Mouse (Mus musculus) MEL (cell line): ENCODE data around the gene Tmem106c.

Experiments
- CHD1 ChIP-seq: IDR thresholded peaks from 2 replicates; pipeline ENCODE4 v1.6.1; 2012; ENCODE audit warnings: low read depth, mild to moderate bottlenecking, inconsistent platforms, low read length, improper control_type of control experiment
- CTCF ChIP-seq, 3 experiments: IDR thresholded peaks in 2 of 3; conservative IDR thresholded peaks in 1 of 3; 2 replicates each; pipeline ENCODE4 v1.5.1; 2011 to 2012; ENCODE audit warnings: low read length in 3 of 3, low read depth in 2 of 3, mild to moderate bottlenecking in 2 of 3, improper control_type of control experiment in 1 of 3, inconsistent platforms in 1 of 3, mixed read lengths in 1 of 3, moderate library complexity in 1 of 3; ENCODE audit not compliant: control insufficient read depth in 1 of 3, insufficient read depth in 1 of 3, poor library complexity in 1 of 3, severe bottlenecking in 1 of 3
- GATA1 ChIP-seq: IDR thresholded peaks from 2 replicates; pipeline ENCODE4 v1.6.1; 2011; ENCODE audit warnings: low read depth, low read length, improper control_type of control experiment
- HCFC1 ChIP-seq: IDR thresholded peaks from 2 replicates; pipeline ENCODE4 v1.6.1; 2012; ENCODE audit warnings: low read depth, mild to moderate bottlenecking, inconsistent platforms, low read length, improper control_type of control experiment, moderate library complexity
- JUND ChIP-seq: IDR thresholded peaks from 2 replicates; pipeline ENCODE4 v1.6.1; 2011; ENCODE audit warnings: low read depth, mild to moderate bottlenecking, improper control_type of control experiment, low read length
- MAFK ChIP-seq: IDR thresholded peaks from 2 replicates; pipeline ENCODE4 v1.6.1; 2011; ENCODE audit warnings: low read depth, mild to moderate bottlenecking, low read length, improper control_type of control experiment, borderline replicate concordance
- MAZ ChIP-seq: IDR thresholded peaks from 2 replicates; pipeline ENCODE4 v1.6.1; 2012; ENCODE audit warnings: low read depth, mild to moderate bottlenecking, inconsistent platforms, low read length, improper control_type of control experiment
- NRF1 ChIP-seq: IDR thresholded peaks from 2 replicates; pipeline ENCODE4 v1.6.1; 2014; ENCODE audit warnings: low read depth, mild to moderate bottlenecking, inconsistent platforms, low read length, improper control_type of control experiment, moderate library complexity; ENCODE audit not compliant: poor library complexity, insufficient read depth, severe bottlenecking
- POLR2A ChIP-seq, 2 experiments: IDR thresholded peaks; 2 replicates each; pipeline ENCODE4 v1.6.1; 2011 to 2012; ENCODE audit warnings: low read length in 2 of 2, mild to moderate bottlenecking in 2 of 2, control low read depth in 1 of 2, improper control_type of control experiment in 1 of 2, low read depth in 1 of 2, moderate library complexity in 1 of 2; ENCODE audit not compliant: control insufficient read depth in 1 of 2, insufficient read depth in 1 of 2, poor library complexity in 1 of 2
- POLR2AphosphoS2 ChIP-seq: IDR thresholded peaks from 2 replicates; pipeline ENCODE4 v1.6.1; 2011; ENCODE audit warnings: low read length, improper control_type of control experiment
- UBTF ChIP-seq: IDR thresholded peaks from 2 replicates; pipeline ENCODE4 v1.6.1; 2012; ENCODE audit warnings: low read depth, mild to moderate bottlenecking, inconsistent platforms, low read length, improper control_type of control experiment, moderate library complexity, borderline replicate concordance; ENCODE audit not compliant: insufficient read depth
- ZNF384 ChIP-seq: IDR thresholded peaks from 2 replicates; pipeline ENCODE4 v1.6.1; 2012; ENCODE audit warnings: low read depth, mild to moderate bottlenecking, inconsistent platforms, low read length, improper control_type of control experiment

DNA sequence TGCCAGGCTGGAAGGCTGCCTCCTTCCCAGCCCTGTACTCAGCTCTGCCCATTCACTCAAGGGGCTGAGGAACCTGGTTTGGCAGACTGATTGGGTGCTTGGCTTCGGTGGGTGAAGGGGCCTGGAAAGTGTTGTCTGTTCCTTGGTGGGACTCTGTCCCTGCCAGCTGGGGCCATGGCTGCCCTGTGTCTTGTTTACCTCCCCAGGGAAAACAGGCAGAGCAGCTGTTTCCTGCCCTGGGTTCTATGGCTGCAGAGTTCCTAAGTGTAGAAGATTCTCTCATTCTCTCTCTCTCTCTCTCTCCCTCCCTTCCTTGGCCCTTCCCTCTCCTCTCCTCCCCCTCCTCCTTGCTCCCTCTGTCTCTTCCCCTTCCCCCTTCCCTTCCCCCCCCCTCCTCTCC, 8.7 kb upstream of the Tmem106c start:
- TF ChIP-seq POLR2A (IDR thresholded peaks at IDR 0.05; ENCODE audit: control insufficient read depth in 1 of 2, insufficient read depth in 1 of 2, low read depth in 1 of 2, low read length in 2 of 2, poor library complexity in 1 of 2) (no peak), GATA1 (no peak), HCFC1 (no peak), MAFK (no peak), CHD1 (no peak), CTCF (IDR thresholded peaks at IDR 0.05 in 2 of 3, conservative IDR thresholded peaks at IDR 0.05 in 1 of 3; ENCODE audit: control insufficient read depth in 1 of 3, insufficient read depth in 1 of 3, low read depth in 2 of 3, low read length in 3 of 3, poor library complexity in 1 of 3, severe bottlenecking in 1 of 3) (no peak), ZNF384 (no peak), MAZ (no peak), UBTF (no peak), POLR2AphosphoS2 (no peak), NRF1 (no peak), JUND (no peak)
